ENCODE assay signal across 18 mouse cellular contexts in the genomic region with DNA sequence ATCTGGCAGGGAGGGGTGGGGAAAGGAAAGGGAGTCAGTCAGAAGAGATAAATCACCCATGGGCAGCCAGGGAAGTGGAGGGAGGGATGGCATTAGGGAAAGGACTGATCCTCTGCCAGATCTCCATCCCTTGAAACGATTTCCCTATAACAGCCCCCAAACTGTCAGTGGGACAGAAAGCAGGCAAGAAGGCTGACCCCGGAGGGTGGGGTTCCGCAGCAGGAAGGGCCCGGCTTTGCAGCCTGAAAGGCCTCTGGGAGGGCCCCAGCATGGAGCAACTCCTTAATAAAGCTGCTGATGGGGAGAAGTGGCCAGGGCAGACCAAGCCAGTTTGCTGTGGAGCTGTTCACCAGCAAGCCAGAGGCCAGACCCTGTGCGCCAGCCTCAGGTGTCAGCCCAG.
A peak's percentile ranks its signal among the peaks of the same experiment; 100 is the strongest.
DNase-seq lines count a peak whose midpoint lies in the region; ATAC-seq and TF ChIP-seq lines count a peak whose summit lies in the region.
"Had no signal": no experiment of that assay in that cellular context is flagged by ENCODE, and none has a peak within 500 bp of the region (broad histone marks: within the 10 kb centered on the region; RNA-seq: fewer than 3 reads in every experiment).

No protein-coding gene starts in this region.

- peaks cover 79% of the 10 kb centered on the region for H3K4me1 ChIP-seq in heart, embryonic 15.5 days (replicated peaks)
- peaks cover 57% of the 10 kb centered on the region for H3K4me1 ChIP-seq in heart, embryonic 16.5 days (ENCODE audit: control insufficient read depth, insufficient read depth, low read length)
- peaks cover 31% of the 10 kb centered on the region for H3K4me1 ChIP-seq in stomach, embryonic 15.5 days

- H3K9me3 ChIP-seq in heart, embryonic 15.5 days (replicated peaks): no peaks in the 10 kb centered on the region
- no peaks in the 10 kb centered on the region for H3K9me3 ChIP-seq in heart, embryonic 16.5 days (replicated peaks; ENCODE audit: control insufficient read depth, low read length)
- no peaks in the 10 kb centered on the region for H3K9me3 ChIP-seq in stomach, embryonic 15.5 days
- H3K9me3 ChIP-seq: forebrain, embryonic 15.5 days had no signal

- DNase-seq in gastrocnemius, adult 2 months: no peak
- DNase-seq in gastrocnemius, adult 18-20 months (ENCODE audit: low spot score): no peak
- DNase-seq in heart, adult 11 months: no peak
- no peak for DNase-seq in cerebellum, adult 11 months
- DNase-seq: adrenal gland, adult 2 months; cerebellum, adult 11-12 months; cerebellum, postnatal 25 days; spleen, adult 18-20 months; thymus, postnatal 14 days had no signal

- H3K4me2 ChIP-seq in heart, embryonic 15.5 days: no peak overlapping the region
- H3K4me2 ChIP-seq in heart, embryonic 16.5 days (ENCODE audit: low read depth, low read length): no peak overlapping the region
- H3K4me2 ChIP-seq in stomach, embryonic 15.5 days: no peak overlapping the region
- H3K4me2 ChIP-seq: forebrain, embryonic 15.5 days had no signal

- H3K27me3 ChIP-seq in heart, embryonic 15.5 days: no peaks in the 10 kb centered on the region
- H3K27me3 ChIP-seq in heart, embryonic 16.5 days (ENCODE audit: control insufficient read depth, insufficient read depth, low read length): no peaks in the 10 kb centered on the region
- no peaks in the 10 kb centered on the region for H3K27me3 ChIP-seq in stomach, embryonic 15.5 days (replicated peaks)
- H3K27me3 ChIP-seq: forebrain, embryonic 15.5 days had no signal

- H3K9ac ChIP-seq in heart, embryonic 15.5 days: no peak overlapping the region
- no peak overlapping the region for H3K9ac ChIP-seq in heart, embryonic 16.5 days (ENCODE audit: low read length)
- no peak overlapping the region for H3K9ac ChIP-seq in stomach, embryonic 15.5 days
- H3K9ac ChIP-seq: forebrain, embryonic 15.5 days; liver, embryonic 14.5 days had no signal

- H3K36me3 ChIP-seq in heart, embryonic 15.5 days: peaks cover 47% of the 10 kb centered on the region
- H3K36me3 ChIP-seq in heart, embryonic 16.5 days (ENCODE audit: control insufficient read depth, insufficient read depth): peaks cover 18% of the 10 kb centered on the region
- 0 out of 2 replicates have a peak, but pooled peaks cover 3% of the 10 kb centered on the region for H3K36me3 ChIP-seq in stomach, embryonic 15.5 days
- H3K36me3 ChIP-seq: forebrain, embryonic 15.5 days had no signal

- no peak for ATAC-seq in heart, embryonic 15.5 days (replicated peaks; ENCODE audit: insufficient number of reproducible peaks, insufficient read depth, low FRiP score, low read depth)
- ATAC-seq in heart, embryonic 16.5 days (replicated peaks; ENCODE audit: extremely low read depth, insufficient read depth, low FRiP score): no peak
- peak; percentile 44; the same call in 1 of the 2 replicates for ATAC-seq in stomach, embryonic 15.5 days (ENCODE audit: insufficient read depth, low FRiP score, low read depth)
- ATAC-seq: forebrain, embryonic 15.5 days; hindbrain, embryonic 16.5 days; lung, postnatal 0 days had no signal

- intact Hi-C loops in gastrocnemius, adult 2 months (cut with DNase I): no loop called here

- 25% methylated on average over 5 of the region's 5 CpGs for WGBS in heart, embryonic 15.5 days
- WGBS in heart, embryonic 16.5 days: 41% methylated on average over 5 of the region's 5 CpGs
- WGBS in stomach, embryonic 15.5 days: 43% methylated on average over 5 of the region's 5 CpGs

- no peak overlapping the region for H3K4me3 ChIP-seq in gastrocnemius, adult 2 months
- no peak overlapping the region for H3K4me3 ChIP-seq in heart, embryonic 15.5 days
- H3K4me3 ChIP-seq in heart, embryonic 16.5 days (ENCODE audit: low read length): no peak overlapping the region
- no peak overlapping the region for H3K4me3 ChIP-seq in stomach, embryonic 15.5 days (replicated peaks)
- H3K4me3 ChIP-seq: erythroblast, embryonic 14.5 days; forebrain, embryonic 15.5 days; layer of hippocampus, adult 2 months had no signal

- H3K27ac ChIP-seq in gastrocnemius, adult 2 months: peak overlapping the region; percentile 79
- peak overlapping the region; percentile 61 for H3K27ac ChIP-seq in heart, embryonic 15.5 days
- peak overlapping the region; percentile 28 for H3K27ac ChIP-seq in heart, embryonic 16.5 days (ENCODE audit: low read length)
- peak overlapping the region; percentile 61 for H3K27ac ChIP-seq in stomach, embryonic 15.5 days
- H3K27ac ChIP-seq: forebrain, embryonic 15.5 days; layer of hippocampus, adult 2 months; liver, embryonic 14.5 days had no signal

- TF ChIP-seq CTCF in gastrocnemius, adult 2 months (IDR thresholded peaks at IDR 0.05): no peak

Comparison
In these comparisons a context has a peak if more than half of its experiments do, and no peak if none do; other contexts are left out.
1. H3K27ac ChIP-seq: peak in every context shown above with its lines; median percentile 79 in gastrocnemius, adult 2 months; 61 in heart, embryonic 15.5 days; 61 in stomach, embryonic 15.5 days; 28 in heart, embryonic 16.5 days.